Mouse (Mus musculus): Measurements from ENCODE around the gene Herc2. TPM values are rescaled to one million over a fixed set of nuclear protein-coding genes. Genes with fewer than 3 reads are reported as not detected.

Gene Herc2
- polyA plus RNA-seq, 1 experiment from 2014 or later: 36.5 TPM

DNA sequence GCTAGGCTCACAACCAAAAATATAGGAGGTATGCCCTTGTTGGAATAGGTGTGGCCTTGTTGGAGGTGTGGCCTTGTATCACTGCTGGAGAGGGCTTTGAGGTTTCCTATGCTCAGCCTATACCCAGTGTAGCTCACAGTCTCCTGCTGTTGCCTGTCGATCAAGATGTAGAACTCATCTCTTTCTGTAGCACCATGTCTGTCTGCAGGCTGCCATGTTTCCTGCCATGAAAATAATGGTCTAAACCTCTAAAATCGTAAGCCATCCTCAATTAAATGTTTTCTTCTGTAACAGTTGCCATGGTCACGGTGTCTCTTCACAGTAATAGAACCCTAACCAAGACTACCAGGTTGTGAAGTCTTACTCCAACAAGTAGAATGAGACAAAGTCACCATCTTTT is 26.4 kb upstream of the Herc2 start:
- Histone ChIP-seq H3K9ac (no peak overlapping the region), H3K4me1 (no peaks in the 10 kb centered on the region), H3K4me2 (replicated peaks) (no peak overlapping the region), H3K36me3 (no peaks in the 10 kb centered on the region), H3K27me3 (replicated peaks) (no peaks in the 10 kb centered on the region), H3K27ac (no peak overlapping the region), H3K4me3 (no peak overlapping the region), H3K9me3 (no peaks in the 10 kb centered on the region)
- WGBS: 91% methylated on average over 3 of the region's 3 CpGs
- ATAC-seq (ENCODE audit: low FRiP score, low read depth): no peak

DNA sequence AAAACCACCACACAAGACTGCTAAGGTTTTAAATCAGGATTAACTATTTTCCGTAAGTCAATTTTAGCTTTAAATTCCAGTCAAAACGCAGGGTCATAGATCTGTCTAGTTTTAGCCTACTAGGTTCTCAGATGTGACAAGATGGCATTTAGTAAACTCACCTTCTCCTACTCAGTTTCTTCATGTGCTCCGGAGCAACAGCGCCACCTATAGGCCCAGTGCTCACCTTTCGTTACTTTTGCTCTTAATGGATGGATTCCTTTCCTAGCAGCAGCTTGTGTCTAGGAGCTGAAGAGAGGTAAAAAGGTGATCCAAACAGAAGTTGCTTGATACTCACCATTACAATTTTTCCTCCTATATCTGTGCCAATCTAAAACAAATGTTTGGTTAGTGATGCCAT is 7.6 kb upstream of the Herc2 start:
- H3K9ac ChIP-seq: no peak overlapping the region
- WGBS: 12% methylated on average over 5 of the region's 5 CpGs
- no peaks in the 10 kb centered on the region for H3K27me3 ChIP-seq (replicated peaks)
- H3K9me3 ChIP-seq: no peaks in the 10 kb centered on the region
- ATAC-seq (ENCODE audit: low FRiP score, low read depth): no peak
- H3K27ac ChIP-seq: no peak overlapping the region
- H3K4me1 ChIP-seq: no peaks in the 10 kb centered on the region
- no peak overlapping the region for H3K4me2 ChIP-seq (replicated peaks)
- H3K36me3 ChIP-seq: no peaks in the 10 kb centered on the region
- H3K4me3 ChIP-seq: no peak overlapping the region

DNA sequence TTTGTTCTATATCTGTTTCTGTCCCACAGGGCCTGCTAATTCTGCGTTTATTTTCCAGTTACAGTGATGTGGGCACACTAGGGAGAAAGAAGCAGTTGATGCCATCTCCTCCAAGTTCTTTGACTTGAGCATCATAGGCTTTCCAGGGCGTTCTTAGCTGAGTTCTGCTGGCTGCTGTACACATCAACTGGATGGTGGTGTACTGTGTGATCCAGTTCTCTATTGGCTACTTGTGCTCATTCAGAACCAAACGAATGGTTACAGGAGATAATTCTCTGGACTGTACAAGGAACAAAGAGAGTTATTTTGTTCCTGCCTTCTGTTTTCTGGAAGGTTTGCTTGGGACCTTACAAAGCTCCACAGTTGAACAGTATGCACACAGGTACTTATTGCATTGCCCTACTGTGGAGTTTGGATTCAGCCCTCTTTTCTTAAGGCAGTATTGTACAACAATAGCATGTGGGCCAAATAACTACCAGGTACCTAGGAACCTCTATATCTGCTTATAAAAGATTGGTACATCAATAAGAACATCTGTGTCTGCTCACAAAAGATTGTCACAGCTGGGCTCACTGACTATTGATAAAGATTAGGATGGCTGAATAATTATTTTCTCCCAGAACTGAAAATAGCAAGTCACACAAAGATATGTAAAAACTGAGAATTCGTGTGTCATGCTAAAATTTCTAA is 6.3 kb upstream of the Herc2 start:
- Histone ChIP-seq H3K27me3 (replicated peaks) (no peaks in the 10 kb centered on the region), H3K4me3 (no peak overlapping the region), H3K4me2 (replicated peaks) (no peak overlapping the region), H3K36me3 (no peaks in the 10 kb centered on the region), H3K9ac (no peak overlapping the region), H3K27ac (no peak overlapping the region), H3K9me3 (no peaks in the 10 kb centered on the region), H3K4me1 (no peaks in the 10 kb centered on the region)
- WGBS: 68% methylated on average over 4 of the region's 4 CpGs
- ATAC-seq (ENCODE audit: low FRiP score, low read depth): no peak

DNA sequence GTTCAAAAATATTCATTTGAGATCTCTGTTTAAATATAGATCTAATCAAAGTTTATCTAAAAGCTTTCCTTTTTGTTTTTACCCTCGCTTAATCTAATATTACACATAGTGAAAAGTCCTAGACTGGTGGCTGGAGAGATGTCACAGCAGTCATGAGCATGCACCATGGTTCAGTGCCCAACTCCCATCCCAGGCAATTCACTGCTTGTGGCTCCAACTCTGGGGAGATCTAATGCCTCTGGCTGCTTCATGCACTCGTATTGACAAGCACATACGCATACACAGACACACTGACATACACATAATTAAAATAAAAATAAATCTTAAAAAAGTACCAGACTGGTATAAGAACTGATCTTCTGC is 5.7 kb upstream of the Herc2 start:
- no peaks in the 10 kb centered on the region for H3K36me3 ChIP-seq
- WGBS: 85% methylated on average over 3 of the region's 3 CpGs
- H3K4me1 ChIP-seq: peaks cover 4% of the 10 kb centered on the region; the same call in 1 of the 2 replicates
- H3K4me3 ChIP-seq: no peak overlapping the region
- no peak overlapping the region for H3K27ac ChIP-seq
- H3K4me2 ChIP-seq (replicated peaks): no peak overlapping the region
- no peak overlapping the region for H3K9ac ChIP-seq
- H3K27me3 ChIP-seq (replicated peaks): no peaks in the 10 kb centered on the region
- no peak for ATAC-seq (ENCODE audit: low FRiP score, low read depth)
- no peaks in the 10 kb centered on the region for H3K9me3 ChIP-seq

DNA sequence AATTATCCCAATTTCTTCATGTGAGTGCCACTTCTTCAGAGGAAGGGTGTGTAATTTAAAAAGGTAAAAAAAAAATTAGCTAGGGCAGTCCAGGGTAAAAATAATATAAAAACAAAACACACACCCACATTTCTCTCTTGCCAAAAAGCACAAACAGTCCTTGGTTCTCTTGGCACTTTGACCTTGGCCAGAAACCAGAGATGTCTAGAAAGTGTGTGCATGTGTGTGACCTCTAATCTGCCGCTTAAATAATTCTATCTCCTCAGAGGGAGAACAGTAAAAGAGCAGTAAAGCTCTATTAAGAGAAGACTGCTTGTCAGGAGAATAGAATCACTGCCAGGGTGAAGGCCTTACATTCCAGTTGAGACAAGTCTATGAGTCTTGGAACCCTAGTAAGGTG is 2.8 kb upstream of the Herc2 start:
- H3K27me3 ChIP-seq (replicated peaks): no peaks in the 10 kb centered on the region
- no peak overlapping the region for H3K27ac ChIP-seq
- H3K4me2 ChIP-seq (replicated peaks): no peak overlapping the region
- WGBS: 89% methylated on average over 1 of the region's 1 CpGs
- ATAC-seq (ENCODE audit: low FRiP score, low read depth): no peak
- no peaks in the 10 kb centered on the region for H3K36me3 ChIP-seq
- peaks cover 14% of the 10 kb centered on the region for H3K4me1 ChIP-seq
- H3K9ac ChIP-seq: no peak overlapping the region
- no peak overlapping the region for H3K4me3 ChIP-seq
- no peaks in the 10 kb centered on the region for H3K9me3 ChIP-seq

DNA sequence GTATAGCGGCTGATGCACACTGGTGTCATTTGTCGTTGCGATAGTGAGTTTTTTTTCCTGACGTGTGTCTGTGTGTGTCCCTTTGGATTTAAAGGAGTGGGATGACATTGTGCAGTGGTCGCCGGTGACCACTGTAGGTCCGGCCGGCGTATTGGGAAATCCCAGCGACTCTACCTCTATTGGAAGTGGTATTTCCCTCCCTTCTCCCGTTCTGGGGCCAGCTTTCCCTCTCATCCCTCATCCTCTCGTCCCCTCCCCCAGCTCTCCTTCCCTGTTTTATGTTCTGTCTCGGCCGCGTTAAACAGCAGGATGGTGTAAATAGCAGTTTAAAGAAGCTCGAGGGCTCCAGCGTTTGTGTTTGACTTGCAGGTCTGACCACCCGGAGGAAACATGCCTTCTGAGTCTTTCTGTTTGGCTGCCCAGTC is 503 bp downstream of the Herc2 start:
- no peaks in the 10 kb centered on the region for H3K36me3 ChIP-seq
- H3K4me2 ChIP-seq (replicated peaks): peak overlapping the region; percentile 76
- peaks cover 17% of the 10 kb centered on the region for H3K4me1 ChIP-seq
- under 1% methylated on average over 18 of the region's 18 CpGs for WGBS
- H3K4me3 ChIP-seq: peak overlapping the region; percentile 79
- no peaks in the 10 kb centered on the region for H3K9me3 ChIP-seq
- no peaks in the 10 kb centered on the region for H3K27me3 ChIP-seq (replicated peaks)
- peak; percentile 70 for ATAC-seq (ENCODE audit: low FRiP score, low read depth)
- peak overlapping the region; percentile 92 for H3K27ac ChIP-seq
- H3K9ac ChIP-seq: peak overlapping the region; percentile 80

DNA sequence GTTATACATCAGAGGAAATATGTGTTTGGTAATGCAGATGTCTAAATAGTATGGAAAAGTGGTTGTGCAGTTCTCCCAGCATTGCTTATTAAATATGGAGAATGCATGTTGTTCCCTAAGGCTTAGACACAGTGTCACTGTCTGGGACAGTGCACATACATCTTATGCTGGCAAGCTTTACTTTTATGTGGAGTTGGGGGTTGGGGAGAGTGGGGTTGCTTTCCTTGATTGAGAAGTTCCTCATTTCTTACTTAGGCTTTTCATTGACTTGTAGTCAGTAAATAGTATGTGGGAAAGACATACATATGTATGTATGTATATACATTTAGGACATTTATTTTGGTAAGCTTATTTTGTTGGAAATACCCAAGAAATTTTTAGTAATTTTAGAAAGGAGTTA is 3.0 kb downstream of the Herc2 start:
- Histone ChIP-seq H3K4me1 (peaks cover 17% of the 10 kb centered on the region), H3K27me3 (replicated peaks) (no peaks in the 10 kb centered on the region), H3K4me3 (no peak overlapping the region), H3K4me2 (replicated peaks) (no peak overlapping the region), H3K36me3 (peaks cover 12% of the 10 kb centered on the region), H3K9me3 (no peaks in the 10 kb centered on the region), H3K27ac (no peak overlapping the region), H3K9ac (no peak overlapping the region)
- ATAC-seq (ENCODE audit: low FRiP score, low read depth): no peak

DNA sequence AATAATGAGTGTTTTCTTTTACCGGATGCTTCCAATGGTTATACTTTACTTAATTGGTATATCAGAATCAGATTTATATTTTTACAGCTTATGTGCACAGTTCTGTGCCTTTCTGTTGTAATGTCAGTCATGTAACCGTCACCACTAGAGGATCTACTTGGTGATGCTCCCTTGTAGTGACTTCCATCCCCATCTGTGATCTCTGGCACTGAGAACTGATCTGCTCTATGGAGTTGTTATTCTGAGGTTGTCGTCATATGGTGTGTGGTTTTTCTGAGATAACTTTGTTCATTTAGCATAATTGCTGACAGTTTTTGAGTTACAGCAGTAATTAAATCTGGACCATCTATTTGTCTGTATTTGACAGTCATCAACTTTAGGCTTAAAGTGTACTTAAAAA is 5.3 kb downstream of the Herc2 start:
- Histone ChIP-seq H3K9ac (no peak overlapping the region), H3K4me3 (no peak overlapping the region), H3K4me1 (peaks cover 12% of the 10 kb centered on the region), H3K9me3 (no peaks in the 10 kb centered on the region), H3K36me3 (peaks cover 12% of the 10 kb centered on the region), H3K27me3 (replicated peaks) (no peaks in the 10 kb centered on the region), H3K4me2 (replicated peaks) (no peak overlapping the region), H3K27ac (no peak overlapping the region)
- no peak for ATAC-seq (ENCODE audit: low FRiP score, low read depth)
- WGBS: 90% methylated on average over 3 of the region's 3 CpGs

DNA sequence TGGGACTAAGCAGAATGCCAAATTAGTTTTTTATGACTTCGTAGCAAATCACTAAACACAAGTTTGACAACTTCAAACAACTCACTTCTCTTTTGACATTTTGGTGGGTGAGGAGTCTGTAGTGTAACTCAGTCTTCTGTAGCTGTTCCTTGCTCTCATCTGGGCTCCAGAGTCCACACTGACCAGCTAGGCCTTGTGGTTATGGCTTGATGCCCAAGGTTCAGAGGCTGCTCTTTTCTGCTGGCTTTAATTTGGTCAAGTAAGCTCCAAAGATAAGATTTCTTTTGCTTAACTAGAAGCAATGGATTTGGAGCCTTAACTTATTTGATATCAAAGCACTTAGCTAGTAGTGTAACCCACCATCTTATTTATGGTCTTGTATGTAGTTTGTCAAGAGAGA is 14.9 kb downstream of the Herc2 start:
- Histone ChIP-seq H3K9me3 (no peaks in the 10 kb centered on the region), H3K27ac (no peak overlapping the region), H3K4me3 (no peak overlapping the region), H3K9ac (no peak overlapping the region), H3K4me1 (no peaks in the 10 kb centered on the region), H3K4me2 (replicated peaks) (no peak overlapping the region), H3K27me3 (replicated peaks) (no peaks in the 10 kb centered on the region), H3K36me3 (peaks cover 4% of the 10 kb centered on the region; the same call in 1 of the 2 replicates)
- no peak for ATAC-seq (ENCODE audit: low FRiP score, low read depth)
- WGBS: 98% methylated on average over 1 of the region's 1 CpGs

DNA sequence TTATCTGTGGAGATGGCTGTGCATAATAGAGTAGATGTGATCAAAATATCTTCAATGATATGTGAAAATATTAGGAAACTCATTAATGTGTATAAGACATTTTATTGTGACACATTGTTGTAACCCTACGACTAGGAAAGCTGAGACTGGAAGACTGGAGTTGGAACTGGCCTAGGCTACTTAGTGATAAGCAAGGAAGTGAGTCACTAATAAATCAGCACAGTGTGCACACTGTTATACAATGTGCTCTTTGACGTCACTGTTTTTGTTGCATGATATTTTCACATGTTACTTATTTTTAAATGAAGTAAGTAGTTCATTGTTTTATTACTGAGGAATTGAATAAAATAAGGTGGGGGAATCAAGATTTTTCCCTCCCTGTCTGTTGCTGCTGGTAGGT is 16.1 kb downstream of the Herc2 start:
- 85% methylated on average over 2 of the region's 2 CpGs for WGBS
- Histone ChIP-seq H3K36me3 (peaks cover 4% of the 10 kb centered on the region; the same call in 1 of the 2 replicates), H3K27me3 (replicated peaks) (no peaks in the 10 kb centered on the region), H3K9me3 (no peaks in the 10 kb centered on the region), H3K27ac (no peak overlapping the region), H3K4me1 (no peaks in the 10 kb centered on the region), H3K4me3 (no peak overlapping the region), H3K4me2 (replicated peaks) (no peak overlapping the region), H3K9ac (no peak overlapping the region)
- no peak for ATAC-seq (ENCODE audit: low FRiP score, low read depth)

DNA sequence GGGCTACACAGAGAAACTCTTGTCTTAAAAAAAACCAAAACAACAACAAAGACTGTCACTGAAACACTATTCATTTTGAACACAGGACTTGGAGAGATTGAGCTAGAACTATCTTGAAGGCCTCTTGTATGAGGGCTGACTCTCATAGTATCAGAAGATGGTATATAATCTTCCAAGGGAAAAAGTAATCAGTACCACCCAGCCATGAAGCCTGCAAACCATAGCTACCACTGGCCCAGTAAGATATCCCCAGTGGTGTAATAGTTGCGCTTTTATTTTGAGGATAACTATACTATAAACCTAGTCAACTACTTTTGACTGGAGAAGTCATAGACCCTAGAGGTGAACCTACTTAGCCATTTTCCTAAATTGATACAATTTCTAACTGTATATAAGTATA is 16.6 kb downstream of the Herc2 start:
- no peak overlapping the region for H3K4me2 ChIP-seq (replicated peaks)
- ATAC-seq (ENCODE audit: low FRiP score, low read depth): no peak
- H3K27me3 ChIP-seq (replicated peaks): no peaks in the 10 kb centered on the region
- peaks cover 3% of the 10 kb centered on the region; the same call in 1 of the 2 replicates for H3K36me3 ChIP-seq
- WGBS: 100% methylated on average over 1 of the region's 1 CpGs
- no peaks in the 10 kb centered on the region for H3K4me1 ChIP-seq
- H3K27ac ChIP-seq: no peak overlapping the region
- no peak overlapping the region for H3K9ac ChIP-seq
- no peaks in the 10 kb centered on the region for H3K9me3 ChIP-seq
- H3K4me3 ChIP-seq: no peak overlapping the region

DNA sequence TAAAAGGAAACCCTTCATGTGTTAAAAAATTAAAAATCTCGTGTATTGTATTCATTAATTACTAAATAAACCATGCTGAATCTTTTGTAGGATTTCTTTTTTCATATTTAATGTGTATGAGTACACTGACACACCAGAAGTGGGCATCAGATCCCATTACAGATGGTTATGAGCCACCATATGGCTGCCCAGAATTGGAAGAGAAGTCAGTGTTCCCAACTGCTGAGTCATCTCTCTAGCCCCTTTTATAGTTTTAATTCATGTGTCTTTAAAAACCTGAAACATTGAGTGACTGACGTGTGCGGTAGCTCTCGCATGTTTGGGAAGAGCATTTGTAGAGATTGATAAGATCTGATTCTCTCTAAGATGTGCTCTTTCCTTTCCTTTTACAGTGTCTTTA is 21.7 kb downstream of the Herc2 start:
- ATAC-seq (ENCODE audit: low FRiP score, low read depth): no peak
- Histone ChIP-seq H3K4me1 (no peaks in the 10 kb centered on the region), H3K4me2 (replicated peaks) (no peak overlapping the region), H3K9me3 (no peaks in the 10 kb centered on the region), H3K4me3 (no peak overlapping the region), H3K36me3 (no peaks in the 10 kb centered on the region), H3K9ac (no peak overlapping the region), H3K27me3 (replicated peaks) (no peaks in the 10 kb centered on the region), H3K27ac (no peak overlapping the region)
- WGBS: 89% methylated on average over 4 of the region's 4 CpGs

DNA sequence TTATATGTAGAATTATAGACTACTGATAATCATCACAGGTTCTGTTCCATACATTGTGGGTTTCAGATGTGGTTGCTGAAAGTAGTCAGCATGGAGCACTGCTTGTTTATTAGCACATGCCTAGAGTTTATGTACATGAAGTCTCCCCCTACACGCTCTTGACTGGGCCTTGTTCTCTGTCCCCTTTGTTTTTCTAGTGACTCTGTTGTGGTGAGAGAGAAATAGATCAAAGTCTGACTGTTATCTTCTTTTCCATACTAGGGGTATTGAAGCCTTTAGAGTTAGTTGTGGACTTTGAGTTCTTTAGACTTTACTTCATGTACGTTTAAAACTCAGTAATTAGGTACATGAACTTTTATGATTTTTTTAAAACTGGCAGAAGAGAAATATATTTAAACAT is 33.0 kb downstream of the Herc2 start:
- 74% methylated on average over 2 of the region's 2 CpGs for WGBS
- no peak for ATAC-seq (ENCODE audit: low FRiP score, low read depth)

More for the DNA sequence above, 33.0 kb downstream of the Herc2 start:
- 0 out of 2 replicates have a peak, but pooled peaks cover 3% of the 10 kb centered on the region for H3K4me1 ChIP-seq
- peaks cover 21% of the 10 kb centered on the region for H3K36me3 ChIP-seq
- no peak overlapping the region for H3K9ac ChIP-seq
- no peaks in the 10 kb centered on the region for H3K27me3 ChIP-seq (replicated peaks)
- H3K27ac ChIP-seq: no peak overlapping the region
- no peaks in the 10 kb centered on the region for H3K9me3 ChIP-seq
- H3K4me2 ChIP-seq (replicated peaks): no peak overlapping the region
- H3K4me3 ChIP-seq: no peak overlapping the region
